Mouse (Mus musculus) kidney, embryonic 16.5 days (tissue): ENCODE measurements around the gene Akt2. TPM values are rescaled to one million over a fixed set of nuclear protein-coding genes. Genes with fewer than 3 reads are reported as not detected.

Source experiments
- ATAC-seq: fragments of 200-750 bp; cut with Nextera tagmentation; 2 replicates; pipeline ENCODE4 v1.8.0; 2017; ENCODE audit warnings: moderate TSS enrichment; ENCODE audit not compliant: low FRiP score, low TSS enrichment
- H3K27ac ChIP-seq: fragments of 300-500 bp; sonication (generic); 2 replicates; pipeline ENCODE4 v1.5.1; 2014; ENCODE audit warnings: low read length
- H3K27me3 ChIP-seq: fragments of 300-500 bp; sonication (generic); 2 replicates; pipeline ENCODE4 v1.6.1; 2014; ENCODE audit warnings: low read length, control low read depth, mixed read lengths; ENCODE audit not compliant: insufficient read depth
- H3K36me3 ChIP-seq: fragments of 300-500 bp; sonication (generic); 2 replicates; pipeline ENCODE4 v1.6.1; 2014; ENCODE audit warnings: low read length, control low read depth, mixed read lengths; ENCODE audit not compliant: insufficient read depth
- H3K4me1 ChIP-seq: fragments of 300-500 bp; sonication (generic); 2 replicates; pipeline ENCODE4 v1.6.1; 2014; ENCODE audit warnings: low read length, control low read depth, mixed read lengths; ENCODE audit not compliant: insufficient read depth
- H3K4me2 ChIP-seq: fragments of 300-500 bp; sonication (generic); replicated peaks from 2 replicates; pipeline ENCODE4 v1.6.1; 2014; ENCODE audit warnings: low read depth, low read length
- H3K4me3 ChIP-seq: fragments of 300-500 bp; sonication (generic); 2 replicates; pipeline ENCODE4 v1.5.1; 2014; ENCODE audit warnings: mild to moderate bottlenecking, low read length
- H3K9ac ChIP-seq: fragments of 300-500 bp; sonication (generic); replicated peaks from 2 replicates; pipeline ENCODE4 v1.6.1; 2014; ENCODE audit warnings: low read length
- H3K9me3 ChIP-seq: fragments of 300-500 bp; sonication (generic); 2 replicates; pipeline ENCODE4 v1.6.1; 2016; ENCODE audit warnings: low read length, control low read depth
- WGBS: fragments of 180-500 bp; shearing (Covaris S2); extraction: QIAGEN DNeasy Blood & Tissue Kit; methylation state at CpG from one replicate; pipeline ENCODE4 v1.1.7; 2014; 5-methylcytosine and 5-hydroxymethylcytosine counted together
- polyA plus RNA-seq: library from polyadenylated mRNA; unstranded; fragments of >200 nt; fragmentation: Nextera tagmentation; extraction: Ambion mirVana; gene quantifications from 2 replicates; pipeline ENCODE4 v1.2.1, GENCODE M21; 2015

The Akt2 gene
- polyA plus RNA-seq, 1 experiment from 2014 or later: 110 TPM

GRCm38 (mm10) chr7:27654607-27655276, 63.4 kb downstream of the Akt2 start:
- peaks cover 55% of the 10 kb centered on the region for H3K27me3 ChIP-seq
- H3K27ac ChIP-seq: no peak overlapping the region
- H3K9me3 ChIP-seq: no peaks in the 10 kb centered on the region
- no peak overlapping the region for H3K9ac ChIP-seq
- no peaks in the 10 kb centered on the region for H3K36me3 ChIP-seq
- no peak overlapping the region for H3K4me3 ChIP-seq
- WGBS: 67% methylated on average over 20 of the region's 20 CpGs
- ATAC-seq: no peak
- peaks cover 9% of the 10 kb centered on the region for H3K4me1 ChIP-seq
- no peak overlapping the region for H3K4me2 ChIP-seq

- Histone ChIP-seq H3K9ac (no peak overlapping the region), H3K4me1 (peaks cover 9% of the 10 kb centered on the region)
Observed at GRCm38 (mm10) chr7:27655545-27655944, 64.2 kb downstream of the Akt2 start.

GRCm38 (mm10) chr7:27656600-27656999, 65.2 kb downstream of the Akt2 start:
- ATAC-seq: no peak
- 88% methylated on average over 16 of the region's 16 CpGs for WGBS
- Histone ChIP-seq H3K4me2 (no peak overlapping the region), H3K27me3 (peaks cover 55% of the 10 kb centered on the region), H3K9me3 (no peaks in the 10 kb centered on the region), H3K4me3 (no peak overlapping the region), H3K4me1 (peaks cover 9% of the 10 kb centered on the region), H3K27ac (no peak overlapping the region), H3K9ac (no peak overlapping the region), H3K36me3 (no peaks in the 10 kb centered on the region)

More at GRCm38 (mm10) chr7:27655545-27655944, 64.2 kb downstream of the Akt2 start:
- ATAC-seq: no peak
- no peak overlapping the region for H3K4me2 ChIP-seq
- no peak overlapping the region for H3K27ac ChIP-seq
- no peaks in the 10 kb centered on the region for H3K9me3 ChIP-seq
- 26% methylated on average over 11 of the region's 11 CpGs for WGBS
- no peaks in the 10 kb centered on the region for H3K36me3 ChIP-seq
- H3K27me3 ChIP-seq: peaks cover 55% of the 10 kb centered on the region
- H3K4me3 ChIP-seq: no peak overlapping the region

- Histone ChIP-seq H3K9ac (0 out of 2 replicates have a peak overlapping the region, but pooled peaks have one; percentile 14), H3K27me3 (peaks cover 46% of the 10 kb centered on the region), H3K4me3 (no peak overlapping the region), H3K27ac (no peak overlapping the region), H3K4me1 (peaks cover 9% of the 10 kb centered on the region), H3K36me3 (no peaks in the 10 kb centered on the region), H3K4me2 (peak overlapping the region; percentile 28), H3K9me3 (no peaks in the 10 kb centered on the region)
- WGBS: 23% methylated on average over 53 of the region's 53 CpGs
- no peak for ATAC-seq
Observed at GRCm38 (mm10) chr7:27657824-27658395, 66.6 kb downstream of the Akt2 start.

GRCm38 (mm10) chr7:27658712-27659663, 67.6 kb downstream of the Akt2 start:
- WGBS: 65% methylated on average over 14 of the region's 14 CpGs
- Histone ChIP-seq H3K9me3 (no peaks in the 10 kb centered on the region), H3K9ac (no peak overlapping the region), H3K27ac (no peak overlapping the region), H3K4me1 (peaks cover 5% of the 10 kb centered on the region), H3K27me3 (peaks cover 35% of the 10 kb centered on the region), H3K4me3 (no peak overlapping the region), H3K36me3 (no peaks in the 10 kb centered on the region), H3K4me2 (no peak overlapping the region)
- no peak for ATAC-seq

GRCm38 (mm10) chr7:27662038-27662437, 70.7 kb downstream of the Akt2 start:
- Histone ChIP-seq H3K9me3 (no peaks in the 10 kb centered on the region), H3K27ac (no peak overlapping the region), H3K4me3 (no peak overlapping the region), H3K9ac (no peak overlapping the region), H3K4me2 (no peak overlapping the region), H3K36me3 (no peaks in the 10 kb centered on the region), H3K4me1 (peaks cover 3% of the 10 kb centered on the region; the same call in 1 of the 2 replicates), H3K27me3 (peaks cover 13% of the 10 kb centered on the region)
- ATAC-seq: no peak
- WGBS: 83% methylated on average over 4 of the region's 4 CpGs

GRCm38 (mm10) chr7:27673064-27673574, 81.8 kb downstream of the Akt2 start:
- WGBS: 51% methylated on average over 9 of the region's 9 CpGs
- Histone ChIP-seq H3K9ac (peak overlapping the region; percentile 93), H3K4me1 (peaks cover 14% of the 10 kb centered on the region), H3K27me3 (no peaks in the 10 kb centered on the region), H3K4me3 (peak overlapping the region; percentile 88), H3K36me3 (peaks cover 7% of the 10 kb centered on the region), H3K27ac (no peak overlapping the region), H3K9me3 (no peaks in the 10 kb centered on the region), H3K4me2 (peak overlapping the region; percentile 100)
- no peak for ATAC-seq

GRCm38 (mm10) chr7:27673575-27674131, 82.3 kb downstream of the Akt2 start:
- Histone ChIP-seq H3K27ac (no peak overlapping the region), H3K9ac (peak overlapping the region; percentile 93), H3K4me1 (peaks cover 14% of the 10 kb centered on the region), H3K4me2 (peak overlapping the region; percentile 100), H3K36me3 (peaks cover 5% of the 10 kb centered on the region), H3K4me3 (peak overlapping the region; percentile 88), H3K9me3 (no peaks in the 10 kb centered on the region), H3K27me3 (no peaks in the 10 kb centered on the region)
- under 1% methylated on average over 47 of the region's 52 CpGs for WGBS
- peak; percentile 46 for ATAC-seq

- peak overlapping the region; percentile 95 for H3K27ac ChIP-seq
- peak; percentile 80 for ATAC-seq
- H3K9ac ChIP-seq: peak overlapping the region; percentile 93
- no peaks in the 10 kb centered on the region for H3K27me3 ChIP-seq
- 0% methylated on average over 24 of the region's 38 CpGs for WGBS
- H3K4me2 ChIP-seq: peak overlapping the region; percentile 100
- H3K4me3 ChIP-seq: peak overlapping the region; percentile 88
- H3K9me3 ChIP-seq: no peaks in the 10 kb centered on the region
- peaks cover 14% of the 10 kb centered on the region for H3K4me1 ChIP-seq
- peaks cover 5% of the 10 kb centered on the region for H3K36me3 ChIP-seq
Observed at GRCm38 (mm10) chr7:27674195-27674521, 82.8 kb downstream of the Akt2 start.
